Mouse (Mus musculus): ENCODE data around the gene Pomp. TPM values are rescaled to one million over a fixed set of nuclear protein-coding genes. Genes with fewer than 3 reads are reported as not detected.
A peak's percentile ranks its signal among the peaks of the same experiment; 100 is the strongest.

The Pomp gene
- total RNA-seq, 2 experiments from 2014 or later = 141 to 146 TPM

DNA sequence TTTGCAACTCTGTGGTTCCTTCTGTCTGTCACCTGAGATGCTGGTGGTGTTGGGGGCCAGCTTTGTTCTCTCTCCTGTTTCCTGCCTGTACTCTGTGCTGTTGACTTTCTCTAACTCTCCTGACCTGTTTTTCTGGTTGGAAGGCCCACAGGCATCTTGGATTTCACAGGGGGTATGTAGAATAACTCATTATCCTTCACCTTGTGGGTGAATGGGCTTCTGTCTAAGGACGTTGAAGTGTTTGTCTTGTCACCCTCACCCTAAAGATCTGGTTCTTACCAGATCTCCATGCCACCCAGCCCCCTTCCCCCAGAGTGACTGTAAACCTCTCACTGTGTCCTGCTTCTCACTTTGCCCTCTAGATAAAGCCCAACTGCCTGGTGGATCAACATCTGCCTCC, 10.0 kb downstream of the Pomp start:
- Histone ChIP-seq H3K27ac (peak overlapping the region; percentile 57), H3K4me3 (no peak overlapping the region)
- no peak for TF ChIP-seq CTCF (IDR thresholded peaks at IDR 0.05)
- no peak for DNase-seq
- intact Hi-C loops (cut with DNase I) = no loop called here

DNA sequence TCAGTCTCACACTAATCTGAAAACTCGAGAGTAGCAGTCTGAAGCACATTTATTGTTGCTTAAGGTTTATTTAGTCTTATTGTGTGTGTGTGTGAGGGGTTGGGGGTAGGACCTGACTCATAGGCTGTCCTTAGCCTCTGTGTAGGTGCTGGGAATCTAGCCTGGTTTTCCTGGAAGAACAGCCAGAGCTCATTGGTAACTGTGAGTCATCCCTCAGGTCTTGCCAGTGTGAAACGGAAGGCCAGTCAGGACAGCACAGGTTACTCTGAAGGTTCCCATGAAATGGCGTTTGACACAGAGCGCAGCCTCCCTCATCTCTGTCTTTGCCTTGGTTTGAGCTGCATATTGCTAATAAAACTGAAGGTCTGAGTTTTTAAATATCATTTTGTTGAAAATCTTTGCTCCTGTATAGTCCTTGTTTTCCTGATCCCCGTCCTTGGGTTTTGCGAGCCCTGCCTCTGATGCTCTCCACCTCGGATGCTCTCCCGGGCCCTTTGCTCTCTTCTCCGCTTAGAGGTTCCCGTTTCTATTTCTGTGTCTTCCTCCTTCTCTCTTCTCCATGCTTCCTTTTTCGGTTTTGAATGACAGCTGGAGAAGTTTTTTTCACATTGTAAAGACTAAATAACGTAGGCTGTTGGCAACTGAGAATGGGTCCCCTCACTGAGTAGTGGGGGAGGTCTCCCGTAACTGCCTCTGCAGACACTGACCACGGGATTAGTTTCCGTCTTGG, 11.0 kb downstream of the Pomp start:
- peak; percentile 54 for DNase-seq
- TF ChIP-seq CTCF (IDR thresholded peaks at IDR 0.05) = no peak
- H3K4me3 ChIP-seq = no peak overlapping the region; the same call in 1 of the 2 replicates
- H3K27ac ChIP-seq = peak overlapping the region; percentile 74
- intact Hi-C loops (cut with DNase I) = no loop called here

DNA sequence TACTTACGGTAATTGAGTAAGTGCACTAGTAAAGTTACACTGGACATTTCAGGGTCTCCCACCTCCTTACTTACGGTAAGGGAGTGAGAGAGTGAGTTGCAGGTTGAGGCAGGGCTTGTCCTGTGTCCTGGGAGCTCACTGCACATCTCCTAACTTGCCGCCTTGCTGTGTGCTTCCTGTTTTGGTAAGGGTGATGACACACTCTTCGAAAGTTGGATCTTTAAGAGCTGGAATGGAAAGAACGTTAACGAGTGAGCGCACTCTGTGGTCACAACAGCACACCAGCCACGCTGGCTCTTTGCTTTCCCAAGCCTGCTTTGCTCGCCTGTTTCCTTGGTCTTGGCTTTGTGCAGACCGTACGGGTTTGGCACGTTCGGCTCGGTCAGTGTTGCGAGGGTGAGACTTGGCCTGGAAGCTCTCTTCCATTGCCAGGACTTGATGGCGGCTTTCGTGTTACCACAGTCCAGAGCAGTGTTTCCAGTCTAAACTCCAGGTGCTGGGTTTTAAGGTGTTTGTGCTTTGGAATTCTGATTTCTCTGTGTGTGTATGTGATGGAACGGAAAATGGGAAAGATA, 14.3 kb downstream of the Pomp start:
- peak; percentile 37 for DNase-seq
- Histone ChIP-seq H3K4me3 (no peak overlapping the region), H3K27ac (no peak overlapping the region)
- TF ChIP-seq CTCF (IDR thresholded peaks at IDR 0.05) = no peak
- intact Hi-C loops (cut with DNase I) = no loop called here

DNA sequence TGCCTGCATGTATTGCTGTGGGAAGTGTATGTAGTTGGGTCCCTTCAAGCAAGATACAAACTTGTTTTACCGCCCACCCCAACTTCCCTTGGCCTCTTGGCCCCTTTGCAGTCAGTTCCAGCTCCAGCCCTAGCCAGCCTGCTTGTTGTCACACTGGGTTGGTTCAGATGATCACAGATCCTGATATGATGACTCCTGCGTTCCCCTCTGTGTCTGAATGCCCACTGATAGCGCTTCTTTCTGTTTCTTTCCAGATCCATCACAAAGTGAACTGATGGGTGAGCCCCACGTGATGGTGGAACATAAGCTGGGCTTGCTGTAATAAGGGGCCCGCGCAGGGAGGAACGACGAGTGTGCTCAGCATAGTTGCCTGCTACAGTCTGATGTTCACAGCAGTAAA, 14.9 kb downstream of the Pomp start:
- no peak overlapping the region for H3K27ac ChIP-seq
- intact Hi-C loops (cut with DNase I) = no loop called here
- no peak for TF ChIP-seq CTCF (IDR thresholded peaks at IDR 0.05)

DNA sequence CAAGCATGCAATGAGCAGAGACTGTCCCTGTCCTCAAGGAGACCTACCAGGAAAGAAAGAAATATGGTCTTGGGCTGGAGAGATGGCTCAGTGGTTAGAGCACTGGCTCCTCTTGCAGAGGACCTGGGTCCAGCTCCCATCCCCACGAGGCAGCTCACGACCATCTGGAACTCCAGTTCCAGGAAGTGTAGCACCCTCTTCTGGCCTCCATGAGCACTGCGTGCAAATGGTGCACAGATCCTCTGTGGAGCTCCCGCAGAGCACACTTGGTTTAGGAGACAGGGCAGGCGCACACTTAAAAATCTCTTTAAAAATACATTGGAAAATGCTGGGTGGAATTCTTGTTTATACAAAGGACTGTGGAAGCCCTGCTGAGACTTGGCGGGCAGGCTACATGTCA, 17.3 kb downstream of the Pomp start:
- DNase-seq = no peak
- peak; percentile 47 for TF ChIP-seq CTCF (IDR thresholded peaks at IDR 0.05)
- Histone ChIP-seq H3K27ac (no peak overlapping the region), H3K4me3 (no peak overlapping the region)
- intact Hi-C loops (cut with DNase I) = no loop called here

More for the DNA sequence above, 14.9 kb downstream of the Pomp start:
- no peak for DNase-seq
- H3K4me3 ChIP-seq = no peak overlapping the region

DNA sequence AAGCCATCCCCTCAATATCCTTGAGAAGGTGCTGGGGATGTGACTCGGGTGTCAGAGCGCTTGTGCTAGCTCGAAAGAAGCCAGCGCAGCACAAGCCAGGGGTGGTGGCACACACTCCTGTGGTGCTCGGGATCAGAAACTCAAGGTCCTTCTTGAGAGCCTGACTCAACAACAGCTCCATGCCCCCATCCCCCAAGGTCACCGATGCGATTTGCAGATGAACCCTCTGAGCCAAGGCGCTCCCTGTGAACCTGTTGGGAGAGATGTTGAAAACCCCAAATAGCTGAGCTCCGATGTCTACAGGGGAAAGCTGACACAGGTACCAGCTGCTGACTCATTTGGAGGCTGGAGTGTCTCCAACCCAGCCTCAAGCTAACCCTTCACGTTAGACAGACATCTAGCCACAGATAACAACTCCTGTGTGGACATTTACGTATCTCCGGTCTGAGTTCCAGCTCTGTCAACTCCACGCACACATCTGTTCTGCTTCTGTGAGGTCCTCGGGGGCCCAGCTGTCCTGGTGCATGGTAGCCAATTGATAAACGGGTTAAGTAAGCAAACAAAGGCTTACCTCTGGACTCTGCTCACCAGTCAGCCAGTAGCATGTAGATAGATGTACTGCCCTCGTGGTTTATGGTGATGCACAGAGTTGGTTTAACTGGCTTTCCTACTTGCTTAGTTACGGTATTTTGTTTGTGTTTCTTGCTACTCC, 19.9 kb downstream of the Pomp start:
- H3K27ac ChIP-seq = peak overlapping the region; percentile 72
- TF ChIP-seq CTCF (IDR thresholded peaks at IDR 0.05) = no peak
- intact Hi-C loops (cut with DNase I) = no loop called here
- H3K4me3 ChIP-seq = no peak overlapping the region
- DNase-seq = peak; percentile 66

DNA sequence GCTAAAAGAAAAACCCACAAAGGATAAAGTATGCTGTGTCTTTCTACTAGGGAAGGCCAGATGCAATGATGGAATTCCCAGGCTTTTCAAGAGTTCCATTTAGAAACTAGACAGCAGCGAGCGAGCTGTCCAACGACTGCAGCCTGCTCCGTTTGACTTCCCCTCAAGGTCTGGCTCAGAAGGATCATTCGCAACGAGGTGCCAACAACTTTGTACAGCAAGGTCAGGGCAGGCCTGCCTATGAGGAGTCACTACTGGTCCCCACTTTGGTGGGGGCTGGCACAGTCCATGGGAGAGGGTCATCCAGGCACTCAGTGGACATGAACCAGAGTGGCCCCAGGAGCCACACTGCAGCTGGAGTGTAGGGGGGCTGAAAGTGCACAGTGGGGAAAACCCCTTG, 23.3 kb downstream of the Pomp start:
- no peak for DNase-seq
- Histone ChIP-seq H3K27ac (no peak overlapping the region), H3K4me3 (no peak overlapping the region)
- no peak for TF ChIP-seq CTCF (IDR thresholded peaks at IDR 0.05)
- intact Hi-C loops (cut with DNase I) = no loop called here

DNA sequence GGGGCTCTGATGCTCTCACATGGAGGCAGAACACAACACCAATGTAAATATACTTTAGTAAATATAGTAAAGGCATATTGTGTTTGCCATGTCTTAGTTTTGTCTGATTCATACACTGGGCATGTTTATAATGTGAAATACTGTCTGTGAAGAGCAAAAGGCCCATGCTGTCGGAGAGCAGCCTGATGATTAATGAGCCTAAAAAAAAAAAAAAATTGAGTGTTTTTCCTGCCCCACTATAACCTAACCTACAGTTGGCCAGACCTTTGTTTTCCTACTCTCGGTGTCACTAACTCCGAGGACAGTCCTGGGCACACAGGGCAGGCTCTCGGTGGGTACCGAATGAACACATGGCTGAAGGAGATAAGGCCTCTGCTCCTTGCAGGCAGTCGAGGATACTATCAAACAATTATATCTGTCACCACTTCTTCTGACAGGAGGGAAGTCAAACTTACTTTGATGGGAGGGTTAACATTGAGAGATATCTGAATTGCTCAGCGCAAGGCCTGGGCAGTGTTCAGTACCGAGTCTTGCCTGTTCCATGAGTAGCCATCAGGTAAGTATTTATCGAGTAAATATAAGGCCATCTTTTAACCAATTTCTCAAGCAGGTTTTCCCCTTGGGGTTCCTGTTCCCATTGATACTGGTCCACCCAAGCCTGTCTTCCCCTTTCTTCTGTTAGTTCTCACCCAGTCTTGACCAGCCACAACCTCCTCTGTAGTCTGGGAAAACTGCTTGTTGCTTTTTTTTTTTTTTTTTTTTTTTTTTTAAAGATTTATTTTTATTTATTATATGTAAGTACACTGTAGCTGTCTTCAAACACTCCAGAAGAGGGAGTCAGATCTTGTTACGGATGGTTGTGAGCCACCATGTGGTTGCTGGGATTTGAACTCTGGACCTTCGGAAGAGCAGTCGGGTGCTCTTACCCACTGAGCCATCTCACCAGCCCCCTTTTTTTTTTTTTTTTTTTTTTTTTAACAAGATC, 28.3 kb downstream of the Pomp start:
- no peak for TF ChIP-seq CTCF (IDR thresholded peaks at IDR 0.05)
- no peak for DNase-seq
- Histone ChIP-seq H3K27ac (no peak overlapping the region), H3K4me3 (no peak overlapping the region)
- intact Hi-C loops (cut with DNase I) = no loop called here

DNA sequence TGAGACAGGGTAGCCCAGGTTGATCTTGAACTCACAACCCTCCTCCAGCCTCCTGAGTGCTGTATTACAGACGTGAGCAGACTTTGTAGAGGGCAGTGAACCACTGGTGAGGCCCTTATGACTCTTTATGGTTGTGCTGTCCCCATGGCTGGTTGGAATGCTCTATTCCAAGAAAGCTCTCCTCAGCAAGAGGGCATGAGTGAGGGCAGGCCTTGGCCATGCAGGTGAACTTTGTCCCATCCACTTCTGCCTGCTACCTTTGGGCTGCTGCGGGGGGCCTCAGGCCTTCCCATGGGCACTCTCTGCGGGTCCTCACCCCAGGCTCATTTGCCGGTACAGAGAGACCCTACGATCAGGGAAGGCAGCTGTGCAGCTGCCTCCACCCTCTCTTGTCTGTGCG, 32.5 kb downstream of the Pomp start:
- intact Hi-C loops (cut with DNase I) = no loop called here
- TF ChIP-seq CTCF (IDR thresholded peaks at IDR 0.05) = no peak
- Histone ChIP-seq H3K4me3 (no peak overlapping the region), H3K27ac (no peak overlapping the region)
- no peak for DNase-seq

DNA sequence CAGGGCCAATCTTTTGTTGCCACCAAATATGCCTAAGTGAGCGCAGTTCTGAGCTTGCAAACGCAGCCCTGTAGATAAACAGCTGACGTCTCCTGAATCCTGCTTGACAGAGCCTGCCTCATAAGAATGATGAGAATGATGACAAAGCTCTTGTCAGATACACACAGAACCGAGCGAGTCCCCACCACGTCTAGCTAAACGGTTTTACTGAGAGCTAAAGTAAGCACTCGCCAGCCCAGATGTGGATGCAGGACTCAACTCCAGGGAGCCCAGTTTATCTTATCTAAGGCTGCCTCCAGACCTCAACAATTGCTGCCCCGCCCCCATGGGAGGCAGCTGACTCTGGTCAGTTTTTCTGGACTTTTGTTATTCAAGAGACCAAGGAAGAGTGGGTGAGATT, 32.9 kb downstream of the Pomp start:
- no peak overlapping the region; the same call in 1 of the 2 replicates for H3K4me3 ChIP-seq
- H3K27ac ChIP-seq = no peak overlapping the region
- no peak for DNase-seq
- TF ChIP-seq CTCF (IDR thresholded peaks at IDR 0.05) = no peak
- intact Hi-C loops (cut with DNase I) = no loop called here

DNA sequence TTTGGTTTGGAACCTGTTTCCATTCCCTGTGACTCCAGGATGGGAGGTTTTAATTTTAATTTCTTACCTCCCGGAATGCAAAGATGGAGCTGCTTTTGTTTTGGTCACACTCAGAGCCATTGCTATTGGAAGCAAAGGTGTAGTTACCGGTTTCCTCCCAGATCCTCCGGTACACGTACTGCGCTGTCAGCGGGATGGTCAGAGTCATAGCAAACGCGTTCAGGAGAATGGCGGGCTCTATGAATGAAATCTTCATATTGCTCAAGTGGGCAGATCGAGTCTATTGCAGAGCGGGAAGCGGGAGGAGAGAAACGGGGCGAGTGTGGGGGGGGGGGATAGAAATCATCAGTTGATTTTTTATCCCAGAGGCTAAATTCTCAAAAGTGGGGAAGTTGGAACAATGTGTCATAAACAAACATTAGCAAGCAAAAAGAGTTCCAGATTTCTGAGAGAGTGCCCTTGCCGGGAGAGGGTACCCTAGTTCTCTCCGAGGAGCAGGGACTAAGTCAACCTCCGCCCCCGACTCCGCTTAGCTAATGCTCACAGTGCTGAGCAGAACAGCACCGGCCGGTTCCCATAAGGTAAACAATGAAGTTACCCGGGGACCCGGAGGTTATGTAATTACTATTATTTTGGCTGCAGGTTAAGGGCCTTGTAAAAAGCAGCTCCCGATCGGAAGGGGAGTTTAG, 33.6 kb downstream of the Pomp start:
- peak; percentile 40 for DNase-seq
- intact Hi-C loops (cut with DNase I) = loop anchor here (2.0 kb wide), 1 partner anchor 33 kb away; the partner anchor contains the start of gene Pomp
- peak overlapping the region; percentile 88 for H3K4me3 ChIP-seq
- no peak for TF ChIP-seq CTCF (IDR thresholded peaks at IDR 0.05)
- H3K27ac ChIP-seq = peak overlapping the region; percentile 91

All from gastrocnemius, adult 2 months (tissue).